Mouse (Mus musculus): Measurements from ENCODE around the gene Sgsm2.

Gene Sgsm2

GRCm38 (mm10) chr11:74896901-74897677 lies at the start of gene Sgsm2:
Gene Sgsm2 (minus strand): TSS chr11:74897060.
- DNase-seq (ENCODE audit: low spot score in 2 of 2): peak; percentile 43 to 48

- DNase-seq (ENCODE audit: low spot score in 2 of 2): peak in 1 of 2 experiments; percentile 48
These were observed 49.5 kb upstream of the Sgsm2 start for GRCm38 (mm10) chr11:74946348-74946747.

- DNase-seq (ENCODE audit: low spot score in 2 of 2): no peak
These were observed 33.5 kb upstream of the Sgsm2 start for GRCm38 (mm10) chr11:74930391-74930790.

- DNase-seq (ENCODE audit: low spot score in 2 of 2): no peak
These were observed 32.3 kb upstream of the Sgsm2 start for GRCm38 (mm10) chr11:74929111-74929510.

- no peak for DNase-seq (ENCODE audit: low spot score in 2 of 2)
These were observed 30.4 kb upstream of the Sgsm2 start for GRCm38 (mm10) chr11:74927236-74927725.

GRCm38 (mm10) chr11:74926388-74927005 lies 29.6 kb upstream of the Sgsm2 start:
- DNase-seq (ENCODE audit: low spot score in 2 of 2): peak; percentile 57 to 65

- DNase-seq (ENCODE audit: low spot score in 2 of 2): peak; percentile 92 to 93
These were observed 28.9 kb upstream of the Sgsm2 start, which contains the start of the genes Smg6 and Srr for GRCm38 (mm10) chr11:74925577-74926387. Gene Smg6 (plus strand): TSS chr11:74925823. Gene Srr (minus strand): TSS chr11:74925948.

GRCm38 (mm10) chr11:74924149-74924548 lies 27.3 kb upstream of the Sgsm2 start:
- DNase-seq (ENCODE audit: low spot score in 2 of 2): no peak

GRCm38 (mm10) chr11:74919249-74919648 lies 22.4 kb upstream of the Sgsm2 start:
- no peak for DNase-seq (ENCODE audit: low spot score in 2 of 2)

- no peak for DNase-seq (ENCODE audit: low spot score in 2 of 2)
These were observed 15.6 kb upstream of the Sgsm2 start for GRCm38 (mm10) chr11:74912492-74912891.

GRCm38 (mm10) chr11:74909978-74910377 lies 13.1 kb upstream of the Sgsm2 start:
- DNase-seq (ENCODE audit: low spot score in 2 of 2): no peak

GRCm38 (mm10) chr11:74908618-74909399 lies 11.9 kb upstream of the Sgsm2 start:
- DNase-seq (ENCODE audit: low spot score in 2 of 2): no peak

- no peak for DNase-seq (ENCODE audit: low spot score in 2 of 2)
These were observed 11.0 kb upstream of the Sgsm2 start for GRCm38 (mm10) chr11:74907850-74908249.

- DNase-seq (ENCODE audit: low spot score in 2 of 2): no peak
These were observed 5.6 kb upstream of the Sgsm2 start for GRCm38 (mm10) chr11:74902416-74902815.

GRCm38 (mm10) chr11:74901555-74901954 lies 4.7 kb upstream of the Sgsm2 start:
- no peak for DNase-seq (ENCODE audit: low spot score in 2 of 2)

GRCm38 (mm10) chr11:74898517-74898827 lies 1.6 kb upstream of the Sgsm2 start:
- no peak for DNase-seq (ENCODE audit: low spot score in 2 of 2)

- DNase-seq (ENCODE audit: low spot score in 2 of 2): peak; percentile 86 to 91
These were observed 1.0 kb upstream of the Sgsm2 start, which contains the start of gene Tsr1 for GRCm38 (mm10) chr11:74897678-74898516. Gene Tsr1 (plus strand): TSS chr11:74898071.

- DNase-seq (ENCODE audit: low spot score in 2 of 2): peak; percentile 47 to 59
These were observed 620 bp downstream of the Sgsm2 start for GRCm38 (mm10) chr11:74895980-74896900.

GRCm38 (mm10) chr11:74894619-74895018 lies 2.2 kb downstream of the Sgsm2 start:
- DNase-seq (ENCODE audit: low spot score in 2 of 2): peak in 1 of 2 experiments; percentile 27

All from heart, adult 9 months (tissue).